Mouse (Mus musculus) cerebellum, adult 2 months (tissue): Measurements from ENCODE around the gene Ube2j2. TPM values are rescaled to one million over a fixed set of nuclear protein-coding genes. Genes with fewer than 3 reads are reported as not detected.

Experiments
- DNase-seq, 2 experiments: peaks; one replicate each; pipeline ENCODE4 v3.0.0; 2021
- H3K27ac ChIP-seq: fragments of 200-500 bp; 2 replicates; pipeline ENCODE4 v1.5.1; 2012; ENCODE audit warnings: low read length, control low read depth, inconsistent platforms; ENCODE audit not compliant: insufficient read depth
- H3K27me3 ChIP-seq: fragments of 200-500 bp; 2 replicates; pipeline ENCODE4 v1.6.1; 2012; ENCODE audit warnings: inconsistent platforms, mild to moderate bottlenecking, low read length, moderate library complexity; ENCODE audit not compliant: control insufficient read depth, insufficient read depth
- H3K4me1 ChIP-seq: fragments of 200-500 bp; 2 replicates; pipeline ENCODE4 v1.6.1; 2011; ENCODE audit warnings: low read length; ENCODE audit not compliant: control insufficient read depth, insufficient read depth
- H3K4me3 ChIP-seq: fragments of 200-500 bp; replicated peaks from 2 replicates; pipeline ENCODE3; 2011; ENCODE audit warnings: mild to moderate bottlenecking, low read depth, low read length, control low read depth; ENCODE audit not compliant: insufficient read depth
- CTCF ChIP-seq: fragments of 200-500 bp; IDR thresholded peaks from 2 replicates; pipeline ENCODE4 v1.5.1; 2011; ENCODE audit warnings: low read depth, mild to moderate bottlenecking, control low read depth, low read length, moderate library complexity, borderline replicate concordance; ENCODE audit not compliant: insufficient read depth
- POLR2A ChIP-seq: fragments of 200-500 bp; IDR thresholded peaks from 2 replicates; pipeline ENCODE4 v1.6.1; 2011; ENCODE audit warnings: low read length, control low read depth, borderline replicate concordance; ENCODE audit not compliant: insufficient read depth
- WGBS: fragments of 180-500 bp; shearing (Covaris S2); methylation state at CpG from one replicate; pipeline ENCODE4 v1.1.7; 2018; 5-methylcytosine and 5-hydroxymethylcytosine counted together
- polyA plus RNA-seq: library from polyadenylated mRNA; depleted of rRNA; stranded (reverse); fragments of >200 nt; gene quantifications from 2 replicates; pipeline ENCODE4 v1.2.3, GENCODE M21; 2012

The Ube2j2 gene
- polyA plus RNA-seq, 1 experiment, result 78.4 TPM

DNA sequence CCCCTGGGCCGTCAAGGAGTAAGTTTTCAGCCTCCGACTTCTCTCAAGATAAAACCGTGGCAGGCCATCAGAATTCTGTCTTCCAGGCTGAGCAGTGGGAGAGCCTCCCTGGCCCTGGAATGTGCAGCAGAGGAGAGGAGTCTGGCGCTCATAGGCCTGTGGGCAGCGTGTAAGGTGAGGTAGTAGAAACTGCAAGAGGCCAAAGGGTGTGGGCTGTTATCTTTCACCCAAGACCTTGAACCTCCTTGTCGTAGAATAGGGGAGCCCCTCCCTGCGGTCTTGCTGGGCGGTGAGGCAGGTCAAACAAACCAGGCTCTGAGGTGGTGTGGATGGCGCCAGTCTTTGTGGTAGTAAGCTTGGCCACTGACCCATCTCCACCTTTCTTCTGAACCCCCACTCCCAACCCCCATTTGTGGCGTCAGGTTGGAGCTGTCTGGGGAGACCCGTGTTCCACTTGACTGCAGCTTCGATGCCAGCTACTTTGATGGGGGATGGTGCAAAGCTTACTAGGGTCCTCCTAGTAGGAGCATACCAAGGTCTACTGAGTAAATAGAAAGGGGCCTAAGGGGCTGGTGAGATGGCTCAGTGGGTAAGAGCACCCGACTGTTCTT is 25.5 kb downstream of the Ube2j2 start:
- Histone ChIP-seq H3K4me3 (no peak overlapping the region), H3K4me1 (no peaks in the 10 kb centered on the region), H3K27ac (no peak overlapping the region), H3K27me3 (no peaks in the 10 kb centered on the region)
- 85% methylated on average over 13 of the region's 13 CpGs for WGBS
- DNase-seq, result no peak
- TF ChIP-seq POLR2A (no peak), CTCF (no peak)

DNA sequence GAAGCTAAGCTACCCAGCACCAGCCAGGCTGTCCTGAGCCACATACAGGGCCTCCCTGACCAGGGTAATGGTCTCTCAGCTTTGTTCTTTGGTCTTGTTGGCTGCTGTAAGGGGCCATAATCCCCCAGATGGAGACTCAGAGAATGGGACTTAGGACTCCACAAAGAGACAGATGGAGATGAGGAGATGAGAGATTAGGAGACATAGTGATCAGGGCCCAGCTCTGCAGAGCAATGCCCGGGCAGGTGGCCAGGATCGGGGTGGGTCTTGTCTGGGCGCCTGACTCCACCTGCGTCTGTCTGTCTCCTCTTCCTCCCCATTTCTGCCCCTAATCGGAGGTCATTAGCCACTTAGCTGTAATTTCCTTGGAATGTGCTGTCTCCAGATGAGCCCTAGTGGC is 26.7 kb downstream of the Ube2j2 start:
- WGBS, result 50% methylated on average over 5 of the region's 5 CpGs
- TF ChIP-seq POLR2A (no peak), CTCF (no peak)
- Histone ChIP-seq H3K27ac (no peak overlapping the region), H3K27me3 (no peaks in the 10 kb centered on the region), H3K4me3 (no peak overlapping the region), H3K4me1 (no peaks in the 10 kb centered on the region)
- DNase-seq, result no peak

DNA sequence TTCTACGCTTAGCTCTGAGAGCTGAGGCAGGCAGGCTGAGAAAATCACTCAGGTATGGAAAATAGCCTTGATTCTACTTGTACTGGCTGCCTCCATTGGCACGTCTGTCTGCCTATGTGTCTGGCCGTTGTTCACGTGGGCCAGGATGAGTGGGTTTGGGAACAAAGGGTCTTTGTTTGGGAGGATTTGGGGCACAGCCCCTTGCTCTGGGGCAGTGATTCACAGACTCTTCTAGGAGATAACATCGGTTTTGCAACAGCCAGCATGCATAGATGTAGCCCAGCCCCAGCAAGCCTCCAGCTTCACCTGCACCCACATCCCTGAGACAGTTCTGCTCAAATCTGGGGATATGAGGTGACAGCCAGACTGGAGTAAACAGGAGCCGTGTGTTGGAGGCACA is 29.0 kb downstream of the Ube2j2 start:
- WGBS, result 56% methylated on average over 6 of the region's 6 CpGs
- Histone ChIP-seq H3K27me3 (no peaks in the 10 kb centered on the region), H3K4me1 (no peaks in the 10 kb centered on the region), H3K27ac (no peak overlapping the region), H3K4me3 (no peak overlapping the region)
- no peak for DNase-seq
- TF ChIP-seq POLR2A (no peak), CTCF (no peak)

DNA sequence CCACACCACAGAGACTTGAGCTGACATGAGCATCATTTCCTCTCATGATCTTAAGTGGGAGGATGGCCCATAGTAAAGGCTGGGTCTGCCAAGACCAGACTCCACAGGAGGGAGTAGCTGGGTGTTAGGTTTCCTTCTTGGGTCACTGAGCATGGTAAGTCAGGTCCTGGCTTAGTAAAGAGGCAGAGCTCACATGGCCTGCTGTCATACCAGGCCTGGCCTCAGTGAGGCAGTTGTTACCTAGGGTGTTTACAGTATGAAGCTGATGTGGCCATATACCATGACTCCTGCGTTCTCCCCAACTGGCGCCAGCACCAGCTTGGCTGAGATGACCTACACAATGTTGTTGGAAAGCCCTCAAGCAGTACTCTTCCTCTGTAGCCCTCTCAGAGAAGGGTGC is 29.6 kb downstream of the Ube2j2 start:
- Histone ChIP-seq H3K4me1 (no peaks in the 10 kb centered on the region), H3K27ac (no peak overlapping the region), H3K27me3 (no peaks in the 10 kb centered on the region), H3K4me3 (no peak overlapping the region)
- 74% methylated on average over 2 of the region's 2 CpGs for WGBS
- no peak for DNase-seq
- TF ChIP-seq POLR2A, result no peak
- TF ChIP-seq CTCF, result no peak

DNA sequence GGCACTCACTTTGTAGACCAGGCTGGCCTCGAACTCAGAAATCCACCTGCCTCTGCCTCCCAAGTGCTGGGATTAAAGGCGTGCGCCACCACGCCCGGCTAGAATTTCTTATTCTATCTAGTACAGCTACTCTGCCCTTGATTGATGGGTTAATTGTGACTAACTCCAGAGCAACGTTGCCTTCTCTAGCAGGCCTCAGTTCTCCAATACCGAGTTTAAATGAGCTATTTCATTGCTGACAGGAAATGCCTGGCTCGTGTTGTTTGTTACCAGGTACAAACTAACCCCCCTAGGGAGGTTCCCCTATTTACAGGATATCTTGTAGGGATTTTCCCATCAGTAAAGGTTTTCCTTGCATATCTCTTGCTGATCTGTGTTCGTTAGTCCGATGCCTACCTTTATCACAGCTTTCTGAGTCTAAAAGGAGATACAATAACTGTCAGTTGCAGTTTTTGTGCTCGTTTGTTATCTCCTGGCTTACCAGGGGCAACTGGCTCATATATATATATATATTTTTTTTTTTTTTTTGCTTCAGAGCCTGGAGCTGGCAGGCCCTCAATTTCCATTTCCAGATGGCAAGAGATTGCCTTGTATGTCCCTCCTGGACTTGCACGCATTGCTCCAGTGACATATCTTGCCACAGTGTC is 37.9 kb downstream of the Ube2j2 start:
- H3K4me3 ChIP-seq, result no peak overlapping the region
- H3K27me3 ChIP-seq, result no peaks in the 10 kb centered on the region
- 74% methylated on average over 12 of the region's 12 CpGs for WGBS
- H3K27ac ChIP-seq, result no peak overlapping the region
- H3K4me1 ChIP-seq, result no peaks in the 10 kb centered on the region
- TF ChIP-seq POLR2A (no peak), CTCF (no peak)
- no peak for DNase-seq

DNA sequence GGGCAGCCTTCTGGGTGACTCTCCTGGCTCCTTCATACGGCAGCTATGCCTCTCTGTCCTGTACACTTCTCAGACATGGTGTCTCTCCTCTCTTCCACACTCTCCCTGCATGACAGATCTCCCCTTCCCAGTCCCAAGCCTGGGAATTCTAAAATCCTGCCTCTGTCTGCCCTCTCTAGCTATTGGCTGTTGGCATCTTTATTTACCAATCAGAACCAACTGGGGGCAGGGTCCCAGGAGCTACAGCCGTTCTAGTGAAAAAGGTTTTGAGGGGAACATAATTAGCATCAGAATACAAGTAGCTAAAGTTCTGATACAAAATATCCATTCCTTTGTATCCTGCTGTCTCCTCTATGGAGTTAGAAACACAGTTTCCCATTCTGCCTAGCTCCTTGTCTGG is 40.2 kb downstream of the Ube2j2 start:
- no peak for DNase-seq
- Histone ChIP-seq H3K4me1 (no peaks in the 10 kb centered on the region), H3K27ac (no peak overlapping the region), H3K4me3 (no peak overlapping the region), H3K27me3 (no peaks in the 10 kb centered on the region)
- no peak for TF ChIP-seq CTCF
- no peak for TF ChIP-seq POLR2A
- 17% methylated on average over 2 of the region's 2 CpGs for WGBS

DNA sequence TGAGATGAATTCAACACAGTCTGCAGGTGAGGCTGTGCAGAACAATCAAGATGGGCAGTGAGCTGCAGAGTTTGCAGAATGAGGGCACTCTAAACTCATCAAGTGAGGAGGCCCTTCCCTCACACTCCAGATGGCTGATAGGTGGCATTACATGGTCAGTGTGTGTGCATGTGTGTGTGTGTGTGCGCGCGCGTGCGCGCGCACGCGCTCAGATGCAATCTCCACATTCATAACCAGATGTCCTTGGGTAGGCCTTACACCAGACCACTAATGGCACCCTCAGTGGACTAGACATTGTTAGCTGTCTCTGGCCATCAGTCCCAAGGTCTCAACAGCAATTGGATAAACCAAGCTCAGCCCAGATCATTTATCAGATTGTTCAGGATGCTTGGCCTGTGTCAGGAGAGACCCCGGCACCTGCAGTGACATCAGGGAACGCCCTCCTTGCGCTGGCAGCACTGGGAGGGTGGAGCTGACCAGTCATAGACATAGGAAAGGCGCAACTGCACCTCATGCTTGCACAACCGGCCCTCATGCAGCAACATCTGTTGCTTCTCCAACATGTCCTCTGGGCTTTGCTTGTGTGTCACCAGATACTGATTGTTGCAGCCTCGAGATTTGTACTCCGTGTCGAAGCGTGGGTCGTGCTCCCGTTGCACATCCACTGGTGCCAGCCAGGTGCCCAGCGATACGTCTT is 47.7 kb downstream of the Ube2j2 start:
- Histone ChIP-seq H3K27ac (no peak overlapping the region), H3K4me1 (peaks cover 12% of the 10 kb centered on the region), H3K27me3 (no peaks in the 10 kb centered on the region), H3K4me3 (peak overlapping the region; percentile 66)
- TF ChIP-seq CTCF (no peak), POLR2A (no peak)
- DNase-seq, result no peak
- 74% methylated on average over 22 of the region's 22 CpGs for WGBS

DNA sequence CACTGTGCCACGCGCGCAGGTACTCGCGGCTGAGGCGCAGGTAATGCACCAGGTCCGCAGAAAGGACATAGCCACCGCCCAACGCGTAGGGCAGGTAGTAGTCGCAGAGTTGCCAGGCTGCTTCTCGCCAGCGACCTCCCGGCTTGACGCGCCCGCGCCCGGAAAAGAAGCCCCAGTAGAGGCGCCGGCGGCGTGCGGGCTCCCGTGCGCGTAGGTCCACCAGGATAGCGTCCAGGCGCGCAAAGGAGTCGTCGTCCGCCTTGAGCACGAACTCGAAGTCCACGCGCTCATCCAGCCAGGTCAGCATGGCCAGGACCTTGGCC is 48.2 kb downstream of the Ube2j2 start:
- Histone ChIP-seq H3K27me3 (no peaks in the 10 kb centered on the region), H3K4me3 (peak overlapping the region; percentile 66), H3K4me1 (peaks cover 12% of the 10 kb centered on the region), H3K27ac (peak overlapping the region; percentile 76; the same call in 1 of the 2 replicates)
- no peak for TF ChIP-seq POLR2A
- no peak for DNase-seq
- 18% methylated on average over 37 of the region's 37 CpGs for WGBS
